Mouse (Mus musculus) thymus, postnatal 0 days (tissue): Measurements from ENCODE around the gene Gm21988. TPM values are rescaled to one million over a fixed set of nuclear protein-coding genes. Genes with fewer than 3 reads are reported as not detected.
A peak's percentile ranks its signal among the peaks of the same experiment; 100 is the strongest.

Experiments used
- DNase-seq: peaks from one replicate; pipeline ENCODE4 v3.0.0-alpha.2; 2015; ENCODE audit warnings: low spot score
- microRNA counts: library from miRNA; unstranded; fragments of <30 nt; microRNA quantifications from one replicate; lab custom pipeline; 2015
- microRNA-seq: library from miRNA; unstranded; fragments of <30 nt; microRNA quantifications from one replicate; pipeline ENCODE4, GENCODE M21; 2016; ENCODE audit warnings: borderline number of aligned reads
- polyA plus RNA-seq: library from polyadenylated mRNA; unstranded; fragments of >200 nt; fragmentation: Nextera tagmentation; extraction: Ambion mirVana; gene quantifications from 2 replicates; pipeline ENCODE4 v1.2.1, GENCODE M21; 2015

Gene Gm21988
- polyA plus RNA-seq, 1 experiment from 2014 or later = 13.0 TPM

GRCm38 (mm10) chr11:70189319-70190134, 50.1 kb downstream of the Gm21988 start:
- no peak for DNase-seq

MicroRNA genes within 50 kb of the gene (microRNA counts, 519-probe panel; counts per million panel counts)
- microRNA mmu-miR-195 (lab: Ali Mortazavi, UCI) (473 counts per million, percentile 71 among the panel's probes with 10 or more counts), microRNA mmu-miR-497 (lab: Ali Mortazavi, UCI) (473 counts per million, percentile 71 among the panel's probes with 10 or more counts)

Small RNA genes lying within 50 kb of the gene (microRNA-seq; reads per million reads assigned to microRNA genes)
- gene Mir195a (417 reads per million, percentile 61 among the genes with 10 or more reads in this experiment), gene Mir497 (not detected), gene Mir497b (not detected)

Other genes starting within 250 kb of the Gm21988 start
- gene Gabarap, start 248.7 kb downstream of the Gm21988 start, polyA plus RNA-seq = 400 and 425 TPM in 2 replicates
- 52.2 and 61.3 TPM in 2 replicates for gene Phf23, start 244.1 kb downstream of the Gm21988 start, polyA plus RNA-seq
- gene Dvl2, start 239.2 kb downstream of the Gm21988 start, polyA plus RNA-seq = 20.6 and 21.0 TPM in 2 replicates
- 105 and 107 TPM in 2 replicates for gene Acadvl, start 224.4 kb downstream of the Gm21988 start, polyA plus RNA-seq
- gene Dlg4, start 222.9 kb downstream of the Gm21988 start, polyA plus RNA-seq = 3.8 and 6.6 TPM in 2 replicates
- gene Asgr1, start 185.7 kb downstream of the Gm21988 start, polyA plus RNA-seq = 0.31 and 0.49 TPM in 2 replicates
- gene Asgr2, start 147.2 kb downstream of the Gm21988 start, polyA plus RNA-seq = 0.26 and 0.42 TPM in 2 replicates
- 5.3 and 6.0 TPM in 2 replicates for gene Mgl2, start 109.5 kb downstream of the Gm21988 start, polyA plus RNA-seq
- 3.6 and 3.7 TPM in 2 replicates for gene Clec10a, start 83.6 kb downstream of the Gm21988 start, polyA plus RNA-seq
- gene Slc16a11, start 27.1 kb downstream of the Gm21988 start, polyA plus RNA-seq = 1.2 and 1.9 TPM in 2 replicates
- gene Slc16a13, start 18.8 kb downstream of the Gm21988 start, polyA plus RNA-seq = 2.3 and 2.4 TPM in 2 replicates
- 1.9 and 2.2 TPM in 2 replicates for gene Bcl6b, start 10.0 kb downstream of the Gm21988 start, polyA plus RNA-seq
- gene 0610010K14Rik, start 1.9 kb downstream of the Gm21988 start, polyA plus RNA-seq = 174 and 191 TPM in 2 replicates
- gene Rnasek, start within 50 bp of the Gm21988 start, polyA plus RNA-seq = 355 and 365 TPM in 2 replicates
- 0.54 and 0.61 TPM in 2 replicates for gene Alox12, start 15.5 kb upstream of the Gm21988 start, polyA plus RNA-seq
- gene Alox12e, start 82.8 kb upstream of the Gm21988 start, polyA plus RNA-seq = 30.8 and 37.8 TPM in 2 replicates
- 5.2 and 5.9 TPM in 2 replicates for gene Alox15, start 112.2 kb upstream of the Gm21988 start, polyA plus RNA-seq
- 17.0 and 18.4 TPM in 2 replicates for gene Pelp1, start 170.2 kb upstream of the Gm21988 start, polyA plus RNA-seq
- 38.8 and 38.9 TPM in 2 replicates for gene Arrb2, start 192.8 kb upstream of the Gm21988 start, polyA plus RNA-seq
- gene Med11, start 212.1 kb upstream of the Gm21988 start, polyA plus RNA-seq = 47.5 and 47.6 TPM in 2 replicates
- 4.8 and 5.1 TPM in 2 replicates for gene Zmynd15, start 219.6 kb upstream of the Gm21988 start, polyA plus RNA-seq
- 34.2 and 35.1 TPM in 2 replicates for gene Cxcl16, start 220.2 kb upstream of the Gm21988 start, polyA plus RNA-seq